Mouse (Mus musculus): ENCODE measurements at regions not wholly inside any gene's neighbourhood (a gene's known extent, or its start where the extent isn't known, plus 50 kb on each side); places are given as distances from the start of the nearest gene placed in this dataset.
A peak's percentile ranks its signal among the peaks of the same experiment; 100 is the strongest.

DNA sequence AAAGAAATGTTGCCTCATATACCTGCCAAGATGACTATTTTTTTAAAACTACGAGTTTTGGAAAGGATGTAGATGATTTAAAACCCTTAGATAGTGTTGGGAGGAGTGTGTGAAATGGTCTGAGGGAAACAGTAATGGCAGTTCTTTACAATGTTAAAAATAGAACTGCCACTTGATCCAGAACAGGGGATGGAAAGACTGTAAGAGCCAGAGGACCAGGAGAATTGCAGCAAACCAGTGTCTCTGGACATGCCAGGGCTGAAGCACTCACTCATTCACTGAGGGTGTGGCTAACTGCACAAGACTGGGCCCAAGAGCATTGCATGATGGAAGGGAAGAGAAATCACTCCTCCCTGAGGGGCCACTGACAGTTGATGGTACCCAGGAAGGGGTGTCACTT is 53.9 kb upstream of the Rasgef1b start:
- Histone ChIP-seq H3K36me3 (ENCODE audit: insufficient read depth, low read length) (no peaks in the 10 kb centered on the region), H3K27me3 (ENCODE audit: insufficient read depth, low read length) (no peaks in the 10 kb centered on the region), H3K9me3 (replicated peaks; ENCODE audit: low read length) (no peaks in the 10 kb centered on the region), H3K4me1 (replicated peaks; ENCODE audit: insufficient read depth, low read length) (no peaks in the 10 kb centered on the region), H3K9ac (ENCODE audit: low read depth, low read length) (no peak overlapping the region), H3K27ac (no peak overlapping the region), H3K4me3 (replicated peaks; ENCODE audit: low read depth, low read length) (no peak overlapping the region), H3K4me2 (ENCODE audit: low read length) (no peak overlapping the region)
- WGBS: 41% methylated on average over 1 of the region's 1 CpGs
- ATAC-seq (replicated peaks; ENCODE audit: low FRiP score, low read depth) (no peak), DNase-seq (ENCODE audit: low spot score) (no peak)
- TF ChIP-seq CTCF (IDR thresholded peaks at IDR 0.05; ENCODE audit: low read depth): no peak

DNA sequence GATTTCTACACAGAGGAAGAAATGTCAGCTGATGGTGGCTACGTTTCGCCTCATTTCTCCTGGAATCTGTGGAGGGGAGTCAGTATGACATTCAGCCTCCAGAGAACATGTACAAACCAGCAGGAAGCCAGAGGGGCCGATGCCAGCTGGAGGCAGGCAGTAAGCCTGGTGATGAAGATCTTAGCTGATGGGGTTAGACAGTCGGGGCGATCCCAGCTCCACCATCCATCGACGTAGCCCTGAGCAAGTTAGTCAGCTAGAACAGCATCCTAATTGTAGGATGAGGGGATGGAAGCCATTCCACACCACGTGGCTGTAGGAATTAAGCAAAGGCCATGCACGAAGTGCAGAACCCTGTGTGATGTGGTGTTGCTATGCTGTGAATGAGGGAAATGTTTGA is 57.0 kb upstream of the Rasgef1b start:
- WGBS: 51% methylated on average over 9 of the region's 9 CpGs
- H3K4me3 ChIP-seq (replicated peaks; ENCODE audit: low read depth, low read length): no peak overlapping the region
- peak; percentile 16 for DNase-seq (ENCODE audit: low spot score)
- H3K36me3 ChIP-seq (ENCODE audit: insufficient read depth, low read length): no peaks in the 10 kb centered on the region
- TF ChIP-seq CTCF (IDR thresholded peaks at IDR 0.05; ENCODE audit: low read depth): no peak
- no peaks in the 10 kb centered on the region for H3K9me3 ChIP-seq (replicated peaks; ENCODE audit: low read length)
- H3K27ac ChIP-seq: no peak overlapping the region
- H3K9ac ChIP-seq (ENCODE audit: low read depth, low read length): no peak overlapping the region
- no peak overlapping the region for H3K4me2 ChIP-seq (ENCODE audit: low read length)
- H3K4me1 ChIP-seq (replicated peaks; ENCODE audit: insufficient read depth, low read length): no peaks in the 10 kb centered on the region
- no peaks in the 10 kb centered on the region for H3K27me3 ChIP-seq (ENCODE audit: insufficient read depth, low read length)
- ATAC-seq (replicated peaks; ENCODE audit: low FRiP score, low read depth): no peak

DNA sequence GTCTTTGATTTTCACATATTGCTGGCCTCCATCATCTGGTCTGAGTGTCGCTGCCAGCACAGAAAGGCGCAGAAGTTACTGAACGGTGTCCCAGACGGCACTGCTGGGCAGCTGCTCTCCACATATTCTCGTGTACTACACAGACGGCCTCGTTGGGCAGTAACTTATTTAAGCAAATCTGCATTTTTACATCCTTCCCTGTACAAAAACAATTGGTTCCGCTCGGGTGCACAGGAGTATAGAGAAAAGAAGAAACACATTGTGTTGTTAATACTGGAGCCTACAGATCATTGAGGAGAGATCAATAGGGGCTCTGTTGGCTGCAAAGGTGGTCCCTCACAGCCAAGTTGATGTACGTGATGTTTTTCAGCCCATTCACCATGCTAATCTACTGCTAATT is 58.4 kb upstream of the Rasgef1b start:
- H3K9me3 ChIP-seq (replicated peaks; ENCODE audit: low read length): no peaks in the 10 kb centered on the region
- H3K4me2 ChIP-seq (ENCODE audit: low read length): no peak overlapping the region
- ATAC-seq (replicated peaks; ENCODE audit: low FRiP score, low read depth) (no peak), DNase-seq (ENCODE audit: low spot score) (no peak)
- no peak overlapping the region for H3K27ac ChIP-seq
- no peaks in the 10 kb centered on the region for H3K36me3 ChIP-seq (ENCODE audit: insufficient read depth, low read length)
- H3K9ac ChIP-seq (ENCODE audit: low read depth, low read length): no peak overlapping the region
- no peaks in the 10 kb centered on the region for H3K27me3 ChIP-seq (ENCODE audit: insufficient read depth, low read length)
- WGBS: 62% methylated on average over 10 of the region's 10 CpGs
- no peak for TF ChIP-seq CTCF (IDR thresholded peaks at IDR 0.05; ENCODE audit: low read depth)
- no peaks in the 10 kb centered on the region for H3K4me1 ChIP-seq (replicated peaks; ENCODE audit: insufficient read depth, low read length)
- H3K4me3 ChIP-seq (replicated peaks; ENCODE audit: low read depth, low read length): no peak overlapping the region

DNA sequence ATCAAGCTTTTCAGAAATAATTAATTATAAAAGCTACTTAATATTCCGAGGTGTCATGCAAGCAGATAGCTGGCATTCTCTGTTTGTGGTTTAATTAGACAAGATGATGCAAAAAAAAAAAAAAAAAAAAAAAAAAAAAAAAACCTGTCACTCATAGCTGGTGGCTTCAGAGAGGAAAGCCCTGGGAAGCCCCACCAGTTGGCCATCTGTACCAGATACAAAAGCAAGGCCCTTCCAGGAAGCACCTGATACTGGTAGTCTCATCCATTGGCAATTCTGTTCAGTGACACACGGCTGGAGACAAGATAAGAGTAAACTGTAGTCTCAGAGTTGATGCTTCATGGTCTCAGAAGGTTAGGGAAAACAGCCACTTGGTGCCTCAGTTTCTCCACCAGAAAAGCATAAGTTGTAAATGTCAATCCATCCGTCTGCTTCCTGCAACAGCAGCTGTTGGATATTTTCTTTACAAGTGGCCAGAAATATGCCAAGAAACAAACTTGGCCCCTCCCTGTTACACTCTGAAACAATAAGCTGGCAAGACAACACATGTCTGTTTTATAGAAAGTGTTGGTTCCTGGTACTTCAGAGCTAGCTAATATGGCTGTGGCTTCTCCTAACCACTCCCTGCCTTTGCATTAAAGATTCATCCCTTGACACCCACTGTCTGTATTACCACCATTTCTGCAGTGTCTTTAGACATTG is 59.0 kb upstream of the Rasgef1b start:
- Histone ChIP-seq H3K4me2 (ENCODE audit: low read length) (no peak overlapping the region), H3K27me3 (ENCODE audit: insufficient read depth, low read length) (no peaks in the 10 kb centered on the region), H3K27ac (no peak overlapping the region), H3K4me3 (replicated peaks; ENCODE audit: low read depth, low read length) (no peak overlapping the region), H3K9ac (ENCODE audit: low read depth, low read length) (no peak overlapping the region), H3K4me1 (replicated peaks; ENCODE audit: insufficient read depth, low read length) (no peaks in the 10 kb centered on the region), H3K9me3 (replicated peaks; ENCODE audit: low read length) (no peaks in the 10 kb centered on the region), H3K36me3 (ENCODE audit: insufficient read depth, low read length) (no peaks in the 10 kb centered on the region)
- no peak for TF ChIP-seq CTCF (IDR thresholded peaks at IDR 0.05; ENCODE audit: low read depth)
- 84% methylated on average over 3 of the region's 3 CpGs for WGBS
- no peak for DNase-seq (ENCODE audit: low spot score)
- no peak for ATAC-seq (replicated peaks; ENCODE audit: low FRiP score, low read depth)

DNA sequence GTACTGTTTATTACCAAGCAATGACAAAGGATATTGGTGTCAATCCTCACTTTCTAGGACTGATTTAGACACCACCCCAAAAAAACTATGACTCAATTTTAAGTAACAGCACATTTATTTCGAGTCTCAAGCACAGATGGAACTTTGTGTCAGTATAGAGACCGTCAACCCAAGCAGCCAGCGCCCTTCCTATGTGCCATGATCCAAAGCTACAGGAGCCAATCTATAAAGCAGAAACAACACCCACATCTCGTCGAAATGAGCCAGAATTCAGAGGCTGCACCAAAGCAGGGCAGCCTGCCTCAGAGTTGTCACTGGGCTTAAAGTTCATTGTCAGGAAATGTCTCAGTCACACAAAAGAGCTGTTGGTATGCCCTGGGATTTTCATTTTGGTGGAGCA is 61.9 kb upstream of the Rasgef1b start:
- Histone ChIP-seq H3K9ac (ENCODE audit: low read depth, low read length) (no peak overlapping the region), H3K27me3 (ENCODE audit: insufficient read depth, low read length) (no peaks in the 10 kb centered on the region), H3K27ac (no peak overlapping the region), H3K4me2 (ENCODE audit: low read length) (no peak overlapping the region), H3K9me3 (replicated peaks; ENCODE audit: low read length) (no peaks in the 10 kb centered on the region), H3K4me3 (replicated peaks; ENCODE audit: low read depth, low read length) (no peak overlapping the region), H3K36me3 (ENCODE audit: insufficient read depth, low read length) (no peaks in the 10 kb centered on the region), H3K4me1 (replicated peaks; ENCODE audit: insufficient read depth, low read length) (no peaks in the 10 kb centered on the region)
- ATAC-seq (replicated peaks; ENCODE audit: low FRiP score, low read depth) (no peak), DNase-seq (ENCODE audit: low spot score) (no peak)
- no peak for TF ChIP-seq CTCF (IDR thresholded peaks at IDR 0.05; ENCODE audit: low read depth)
- WGBS: 86% methylated on average over 5 of the region's 5 CpGs

DNA sequence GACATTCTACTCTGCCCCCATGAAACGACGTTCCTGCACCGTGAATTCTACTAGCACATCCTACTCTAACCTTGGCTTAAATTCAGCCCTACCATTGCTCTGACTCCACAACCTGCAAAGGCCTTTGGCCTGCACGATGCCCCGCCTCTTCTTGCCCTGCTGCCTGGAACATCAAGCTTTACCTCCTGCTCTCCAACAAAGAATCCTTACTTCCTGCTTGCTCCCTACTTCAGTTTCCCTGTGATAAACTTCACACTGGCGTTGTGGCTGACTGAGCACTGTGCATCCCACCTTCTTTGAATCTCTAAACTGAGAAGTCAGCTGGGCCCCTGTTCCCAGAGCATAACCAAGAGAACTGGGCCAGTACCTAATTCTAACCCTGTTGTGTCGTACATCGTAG is 71.7 kb upstream of the Rasgef1b start:
- H3K4me2 ChIP-seq (ENCODE audit: low read length): no peak overlapping the region
- no peak overlapping the region for H3K9ac ChIP-seq (ENCODE audit: low read depth, low read length)
- 55% methylated on average over 8 of the region's 8 CpGs for WGBS
- H3K27ac ChIP-seq: no peak overlapping the region
- H3K9me3 ChIP-seq (replicated peaks; ENCODE audit: low read length): no peaks in the 10 kb centered on the region
- H3K4me1 ChIP-seq (replicated peaks; ENCODE audit: insufficient read depth, low read length): 0 out of 2 replicates have a peak, but pooled peaks cover 4% of the 10 kb centered on the region
- no peak for TF ChIP-seq CTCF (IDR thresholded peaks at IDR 0.05; ENCODE audit: low read depth)
- H3K27me3 ChIP-seq (ENCODE audit: insufficient read depth, low read length): no peaks in the 10 kb centered on the region
- peak; percentile 42 for DNase-seq (ENCODE audit: low spot score)
- no peaks in the 10 kb centered on the region for H3K36me3 ChIP-seq (ENCODE audit: insufficient read depth, low read length)
- no peak for ATAC-seq (replicated peaks; ENCODE audit: low FRiP score, low read depth)
- no peak overlapping the region for H3K4me3 ChIP-seq (replicated peaks; ENCODE audit: low read depth, low read length)

All from kidney, postnatal 0 days (tissue).